10 mouse cellular contexts compared by ENCODE assay signal in the genomic region with DNA sequence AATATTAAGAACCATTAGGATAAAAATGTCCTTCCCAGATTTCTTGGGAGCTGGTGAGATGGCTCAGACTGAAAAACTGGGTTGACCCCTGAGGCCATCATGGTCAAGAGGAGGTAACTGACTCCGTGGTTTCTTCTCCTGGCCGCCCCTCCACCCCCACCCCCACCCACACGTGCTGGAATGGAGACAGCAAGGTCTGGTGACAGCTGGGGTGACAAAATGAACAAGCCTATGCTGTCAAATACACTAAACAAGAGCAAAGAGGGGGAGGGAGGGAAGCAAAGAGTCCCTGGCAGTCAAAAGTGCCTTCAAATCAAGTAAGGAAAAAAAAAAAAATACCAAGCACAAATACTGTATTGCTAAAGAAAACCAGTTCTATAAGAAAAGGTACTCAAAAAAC. TPM values are rescaled to one million over a fixed set of nuclear protein-coding genes. Genes with fewer than 3 reads are reported as not detected.
A peak's percentile ranks its signal among the peaks of the same experiment; 100 is the strongest.
DNase-seq lines count a peak whose midpoint lies in the region; ATAC-seq and TF ChIP-seq lines count a peak whose summit lies in the region.
"Had no signal": no experiment of that assay in that cellular context is flagged by ENCODE, and none has a peak within 500 bp of the region (broad histone marks: within the 10 kb centered on the region; RNA-seq: fewer than 3 reads in every experiment).

No protein-coding gene starts in this region.

- DNase-seq in kidney, adult 8-10 months, result no peak
- no peak for DNase-seq in embryonic facial prominence, embryonic 14.5 days (ENCODE audit: low spot score)
- no peak for DNase-seq in midbrain, postnatal 0 days (ENCODE audit: low spot score)
- no peak for DNase-seq in cerebellum, adult 11 months
- no peak for DNase-seq in thymus, adult 18-20 months
- DNase-seq: kidney, adult 9 months had no signal

- peak overlapping the region; percentile 93 for H3K4me3 ChIP-seq in kidney, embryonic 16.5 days (ENCODE audit: low read length)
- peak overlapping the region; percentile 96 for H3K4me3 ChIP-seq in embryonic facial prominence, embryonic 14.5 days (ENCODE audit: low read depth, low read length)
- peak overlapping the region; percentile 99 for H3K4me3 ChIP-seq in intestine, embryonic 15.5 days (replicated peaks)
- H3K4me3 ChIP-seq in midbrain, postnatal 0 days (ENCODE audit: low read depth, low read length), result peak overlapping the region; percentile 97; the same call in 1 of the 2 replicates

- peak overlapping the region; percentile 81 for H3K4me2 ChIP-seq in kidney, embryonic 16.5 days (replicated peaks; ENCODE audit: low read depth, low read length)
- peak overlapping the region; percentile 87 for H3K4me2 ChIP-seq in embryonic facial prominence, embryonic 14.5 days (ENCODE audit: low read depth, low read length)
- H3K4me2 ChIP-seq in intestine, embryonic 15.5 days (replicated peaks), result peak overlapping the region; percentile 56
- peak overlapping the region; percentile 65 for H3K4me2 ChIP-seq in midbrain, postnatal 0 days (ENCODE audit: low read depth, low read length, poor library complexity, severe bottlenecking)

- TF ChIP-seq CTCF in midbrain, postnatal 0 days (IDR thresholded peaks at IDR 0.05), result no peak

- ATAC-seq in kidney, embryonic 16.5 days (ENCODE audit: low FRiP score, low TSS enrichment), result no peak
- no peak for ATAC-seq in embryonic facial prominence, embryonic 14.5 days (ENCODE audit: low read depth)
- ATAC-seq in intestine, embryonic 15.5 days, result no peak
- no peak for ATAC-seq in midbrain, postnatal 0 days (ENCODE audit: low FRiP score)
- ATAC-seq in frontal cortex, adult (ENCODE audit: low TSS enrichment), result no peak
- ATAC-seq: Patski had no signal

- no peaks in the 10 kb centered on the region for H3K9me3 ChIP-seq in kidney, embryonic 16.5 days (ENCODE audit: low read length)
- no peaks in the 10 kb centered on the region for H3K9me3 ChIP-seq in embryonic facial prominence, embryonic 14.5 days (ENCODE audit: control insufficient read depth, low read length)
- H3K9me3 ChIP-seq in intestine, embryonic 15.5 days, result no peaks in the 10 kb centered on the region
- H3K9me3 ChIP-seq in midbrain, postnatal 0 days (ENCODE audit: low read length), result no peaks in the 10 kb centered on the region

- peaks cover 10% of the 10 kb centered on the region for H3K36me3 ChIP-seq in kidney, embryonic 16.5 days (ENCODE audit: insufficient read depth, low read length)
- peaks cover 19% of the 10 kb centered on the region for H3K36me3 ChIP-seq in embryonic facial prominence, embryonic 14.5 days (ENCODE audit: control insufficient read depth, insufficient read depth, low read length)
- 0 out of 2 replicates have a peak, but pooled peaks cover 4% of the 10 kb centered on the region for H3K36me3 ChIP-seq in intestine, embryonic 15.5 days
- H3K36me3 ChIP-seq in midbrain, postnatal 0 days (ENCODE audit: insufficient read depth, low read length), result no peaks in the 10 kb centered on the region

- H3K27me3 ChIP-seq in kidney, embryonic 16.5 days (ENCODE audit: insufficient read depth, low read length), result no peaks in the 10 kb centered on the region
- no peaks in the 10 kb centered on the region for H3K27me3 ChIP-seq in embryonic facial prominence, embryonic 14.5 days (replicated peaks; ENCODE audit: control insufficient read depth, insufficient read depth, low read length)
- no peaks in the 10 kb centered on the region for H3K27me3 ChIP-seq in intestine, embryonic 15.5 days (replicated peaks)
- H3K27me3 ChIP-seq in midbrain, postnatal 0 days (ENCODE audit: insufficient read depth, low read length), result no peaks in the 10 kb centered on the region
- H3K27me3 ChIP-seq: Patski had no signal

- WGBS in kidney, embryonic 16.5 days, result 10% methylated on average over 3 of the region's 3 CpGs
- WGBS in embryonic facial prominence, embryonic 14.5 days, result 16% methylated on average over 3 of the region's 3 CpGs
- 22% methylated on average over 3 of the region's 3 CpGs for WGBS in intestine, embryonic 15.5 days
- WGBS in midbrain, postnatal 0 days, result 30% methylated on average over 3 of the region's 3 CpGs

- peaks cover 24% of the 10 kb centered on the region for H3K4me1 ChIP-seq in kidney, embryonic 16.5 days (ENCODE audit: insufficient read depth, low read length)
- H3K4me1 ChIP-seq in embryonic facial prominence, embryonic 14.5 days (ENCODE audit: control insufficient read depth, insufficient read depth, low read length), result peaks cover 16% of the 10 kb centered on the region
- peaks cover 14% of the 10 kb centered on the region for H3K4me1 ChIP-seq in intestine, embryonic 15.5 days (replicated peaks)
- peaks cover 14% of the 10 kb centered on the region for H3K4me1 ChIP-seq in midbrain, postnatal 0 days (ENCODE audit: insufficient read depth, low read length)

- H3K27ac ChIP-seq in kidney, embryonic 16.5 days (ENCODE audit: low read length), result no peak overlapping the region
- no peak overlapping the region for H3K27ac ChIP-seq in embryonic facial prominence, embryonic 14.5 days (replicated peaks; ENCODE audit: low read depth, low read length)
- H3K27ac ChIP-seq in intestine, embryonic 15.5 days, result no peak overlapping the region
- no peak overlapping the region for H3K27ac ChIP-seq in midbrain, postnatal 0 days (ENCODE audit: low read depth, low read length)

- no peak overlapping the region for H3K9ac ChIP-seq in kidney, embryonic 16.5 days (replicated peaks; ENCODE audit: low read length)
- H3K9ac ChIP-seq in embryonic facial prominence, embryonic 14.5 days (ENCODE audit: low read depth, low read length), result peak overlapping the region; percentile 100; the same call in 1 of the 2 replicates
- no peak overlapping the region for H3K9ac ChIP-seq in intestine, embryonic 15.5 days
- no peak overlapping the region for H3K9ac ChIP-seq in midbrain, postnatal 0 days (replicated peaks; ENCODE audit: low read length, poor library complexity, severe bottlenecking)

RNA-seq across cellular contexts. Expression of gene Dhx15, which starts 2.1 kb away (rescaled TPM):
- polyA plus RNA-seq in kidney, embryonic 16.5 days (2015; fragmentation: Nextera tagmentation; extraction: Ambion mirVana), result 187 and 189 TPM in 2 replicates
- 76.3 and 81.4 TPM in 2 replicates for polyA plus RNA-seq in embryonic facial prominence, embryonic 14.5 days (2014; fragmentation: Nextera tagmentation; extraction: Ambion mirVana)
- 138 and 146 TPM in 2 replicates for polyA plus RNA-seq in intestine, embryonic 15.5 days (2015; fragmentation: Nextera tagmentation; extraction: Ambion mirVana)
- 96.4 and 121 TPM in 2 replicates for total RNA-seq in midbrain, postnatal 0 days (2014; rRNA removed)
- polyA plus RNA-seq in midbrain, postnatal 0 days (2015; fragmentation: Nextera tagmentation; extraction: Ambion mirVana), result 66.8 and 73.5 TPM in 2 replicates
